Mouse (Mus musculus) right cerebral cortex, adult 18-20 months (tissue): ENCODE results near the gene Tubb4b.

Source experiments
- DNase-seq: peaks from one replicate; pipeline ENCODE4 v3.0.0; 2022; ENCODE audit warnings: mixed read lengths

Tubb4b gene

GRCm38 (mm10) chr2:25223681-25224491, 616 bp downstream of the Tubb4b start:
- peak; percentile 82 for DNase-seq

GRCm38 (mm10) chr2:25221331-25221772, 3.1 kb downstream of the Tubb4b start:
- no peak for DNase-seq

- no peak for DNase-seq
Observed at GRCm38 (mm10) chr2:25218445-25218844, 6.1 kb downstream of the Tubb4b start, which contains the start of gene Fam166a. Gene Fam166a, plus strand, starts transcription at chr2:25218745.

DNA sequence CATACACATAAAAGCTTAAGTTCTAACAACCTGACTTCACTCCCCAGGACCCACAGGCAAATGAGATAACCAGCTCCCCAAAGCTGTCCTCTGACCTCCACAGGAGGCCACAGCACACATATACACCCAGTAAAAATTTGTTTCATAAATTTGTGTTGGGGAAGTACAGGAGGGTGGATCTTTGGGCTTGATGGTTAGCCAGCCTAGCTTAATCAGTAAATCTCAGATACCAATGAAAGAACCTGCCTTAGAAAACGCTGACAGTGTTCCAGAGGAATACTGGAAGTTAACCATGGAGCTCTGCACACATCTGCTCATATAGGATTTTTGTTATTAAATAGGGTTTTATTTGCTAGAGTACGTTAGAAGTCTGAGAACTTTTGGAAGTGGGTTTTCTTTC, 6.8 kb downstream of the Tubb4b start:
- DNase-seq = no peak

- DNase-seq = no peak
Observed at GRCm38 (mm10) chr2:25214444-25214843, 10.1 kb downstream of the Tubb4b start, which contains the start of gene Stpg3. Gene Stpg3, minus strand, starts transcription at chr2:25214637.

DNA sequence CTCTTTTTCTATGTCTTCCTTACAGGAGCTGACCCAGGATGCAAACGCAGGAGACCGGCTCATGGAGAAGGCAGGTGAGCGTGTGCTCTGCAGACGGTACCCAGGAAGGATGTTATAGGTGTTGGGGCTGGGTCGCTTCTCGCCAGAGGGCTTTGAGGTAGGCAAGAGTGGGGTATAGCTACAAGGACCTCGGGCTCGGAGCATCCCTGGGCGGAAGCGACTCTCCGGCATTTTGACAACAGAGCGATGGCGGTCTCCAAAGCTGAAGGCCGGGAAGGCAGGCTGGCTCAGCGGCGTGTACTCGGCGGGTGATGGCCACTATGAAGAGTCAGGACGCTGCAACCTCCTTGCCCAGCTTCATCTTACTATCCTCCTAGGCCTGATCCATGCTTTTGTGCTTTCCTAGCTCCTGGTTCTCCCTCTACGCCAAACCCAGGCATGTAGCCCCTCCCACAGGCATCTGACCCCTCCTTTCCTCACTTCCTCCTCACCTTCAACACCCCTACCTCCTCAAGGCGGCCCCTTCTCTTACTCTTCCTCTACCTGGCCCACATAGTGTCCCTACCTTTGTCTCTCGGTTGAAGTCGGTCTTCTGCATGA, 11.1 kb downstream of the Tubb4b start:
- DNase-seq = no peak

- peak; percentile 85 for DNase-seq
Observed at GRCm38 (mm10) chr2:25211121-25211670, 13.3 kb downstream of the Tubb4b start, which contains the start of gene Nelfb. Gene Nelfb, minus strand, starts transcription at chr2:25211489.

GRCm38 (mm10) chr2:25210686-25211085, 13.8 kb downstream of the Tubb4b start:
- DNase-seq = no peak

DNA sequence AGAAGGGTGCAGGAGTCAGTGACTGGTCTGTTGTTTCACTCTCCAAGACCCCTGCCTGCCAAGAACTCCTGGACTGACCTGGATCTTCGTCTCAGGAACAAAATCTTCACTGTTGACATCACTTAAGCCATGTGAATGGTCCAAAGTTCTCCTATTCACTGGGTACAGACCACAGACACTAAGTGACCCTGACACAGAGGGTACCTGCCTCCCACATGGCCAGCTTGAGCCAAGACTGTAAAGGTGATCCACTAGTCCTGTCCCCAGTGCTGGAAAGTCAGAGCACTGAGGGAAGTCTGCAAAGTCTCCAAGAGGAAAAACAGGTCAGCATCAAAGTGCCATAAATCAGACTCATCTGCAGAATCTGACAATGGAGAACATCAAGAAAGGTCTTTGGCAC, 16.9 kb downstream of the Tubb4b start:
- DNase-seq = no peak

- no peak for DNase-seq
Observed at GRCm38 (mm10) chr2:25203631-25204214, 20.8 kb downstream of the Tubb4b start.

DNA sequence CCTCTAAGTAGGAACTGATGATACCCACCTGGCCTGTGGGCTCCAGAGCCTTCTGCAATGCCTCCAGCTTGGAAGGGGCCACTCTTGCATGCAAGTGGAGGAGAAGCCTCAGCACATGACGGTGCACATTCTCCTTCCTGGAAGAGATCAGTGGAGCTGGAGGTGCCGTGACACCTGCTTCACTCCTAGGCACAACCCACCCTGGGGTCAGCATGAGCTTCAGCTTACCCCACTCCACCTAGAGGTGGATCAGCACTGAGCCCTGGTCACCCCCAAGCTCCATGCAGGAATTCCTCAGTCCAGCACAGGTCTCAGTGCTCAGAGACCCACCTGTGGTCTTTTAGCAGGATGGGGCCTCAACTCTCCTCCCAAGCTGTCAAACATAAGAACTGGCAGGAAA, 23.9 kb downstream of the Tubb4b start:
- no peak for DNase-seq

- DNase-seq = no peak
Observed at GRCm38 (mm10) chr2:25197946-25198345, 26.6 kb downstream of the Tubb4b start.

- no peak for DNase-seq
Observed at GRCm38 (mm10) chr2:25197191-25197590, 27.3 kb downstream of the Tubb4b start.

- peak; percentile 18 for DNase-seq
Observed at GRCm38 (mm10) chr2:25196172-25196954, 28.1 kb downstream of the Tubb4b start, which contains the start of gene Tor4a. Gene Tor4a, minus strand, starts transcription at chr2:25196886.

DNA sequence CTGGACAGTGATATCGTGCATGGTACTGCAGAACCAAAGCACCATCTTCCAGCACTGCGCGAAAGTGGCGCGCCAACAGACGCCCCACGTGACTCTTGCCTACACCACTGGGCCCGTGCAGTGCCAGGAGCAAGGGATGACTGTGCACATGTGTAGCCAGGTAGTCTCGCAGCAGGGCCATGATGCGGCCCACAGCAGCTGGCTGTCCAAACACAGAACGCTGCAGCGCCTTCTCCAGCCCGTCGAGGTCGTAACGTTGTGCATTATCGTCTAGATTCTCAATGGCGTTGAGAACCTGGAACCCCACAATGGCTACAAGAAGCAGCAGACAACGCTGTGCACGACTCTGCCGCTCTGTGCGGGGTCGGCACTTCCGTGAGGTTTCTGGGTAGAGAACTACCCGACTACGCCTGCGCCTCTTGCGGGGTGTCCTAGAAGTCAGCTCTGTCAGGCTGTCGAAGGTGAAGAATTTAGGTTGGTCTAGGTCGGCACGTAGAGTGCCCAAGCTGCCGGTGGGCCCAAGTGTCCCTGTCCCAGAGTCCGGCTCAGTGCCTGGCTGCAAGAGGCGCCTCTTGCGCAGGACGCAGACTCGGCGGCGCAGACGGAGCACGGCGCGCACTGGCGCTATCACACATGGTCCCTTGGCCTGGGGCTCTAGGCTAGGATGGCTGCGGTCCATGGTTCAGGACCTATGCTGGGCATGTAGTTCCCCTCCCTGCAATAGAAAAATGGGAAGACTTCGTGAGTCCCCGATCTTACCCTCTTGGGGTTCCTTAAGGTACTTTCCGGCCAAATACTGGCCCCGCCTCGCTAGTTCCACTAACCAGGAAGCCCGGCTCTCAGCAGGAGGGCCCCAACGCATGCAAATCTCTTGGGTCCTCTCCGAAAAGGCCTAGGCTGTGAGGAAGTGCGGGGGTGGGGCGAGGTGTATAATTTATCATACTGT, 29.0 kb downstream of the Tubb4b start:
- no peak for DNase-seq

GRCm38 (mm10) chr2:25194486-25195171, 29.9 kb downstream of the Tubb4b start:
- DNase-seq = no peak

- no peak for DNase-seq
Observed at GRCm38 (mm10) chr2:25194006-25194405, 30.5 kb downstream of the Tubb4b start.

DNA sequence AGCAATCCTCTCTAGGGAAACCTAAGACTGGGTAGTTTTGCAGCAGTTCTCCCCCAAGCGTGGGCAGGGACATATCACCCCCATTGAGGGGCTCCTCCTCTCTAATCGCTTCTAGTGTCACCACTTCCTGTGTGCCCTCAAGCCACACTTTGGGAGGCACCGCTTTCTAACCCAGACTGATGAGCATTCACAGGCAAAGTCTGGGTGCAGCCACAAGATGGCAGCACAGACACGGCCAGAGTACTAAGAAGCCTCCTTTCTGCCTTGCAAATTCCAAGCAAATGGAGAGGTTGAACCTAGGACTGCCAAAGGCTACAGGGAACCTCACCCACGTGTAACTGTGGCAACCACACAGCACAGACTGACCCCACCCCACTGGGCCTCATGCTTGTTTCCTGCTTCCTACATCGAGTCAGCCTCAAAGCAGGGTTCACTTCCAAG, 31.2 kb downstream of the Tubb4b start:
- peak; percentile 82 for DNase-seq

GRCm38 (mm10) chr2:25187841-25188240, 36.7 kb downstream of the Tubb4b start:
- no peak for DNase-seq

GRCm38 (mm10) chr2:25186575-25186930, 37.9 kb downstream of the Tubb4b start:
- DNase-seq = no peak
